Mouse (Mus musculus): ENCODE data around the gene Strip2. TPM values are rescaled to one million over a fixed set of nuclear protein-coding genes. Genes with fewer than 3 reads are reported as not detected.

The Strip2 gene
- total and polyA plus RNA-seq, 3 experiments: 0.42 to 1.4 (median 1.3) TPM

GRCm38 (mm10) chr6:29931181-29931580 lies 14.4 kb downstream of the Strip2 start:
- TF ChIP-seq ZNF384 (IDR thresholded peaks at IDR 0.05; ENCODE audit: low read depth, low read length): no peak
- TF ChIP-seq MXI1 (IDR thresholded peaks at IDR 0.05; ENCODE audit: low read depth, low read length): no peak
- TF ChIP-seq PAX5 (IDR thresholded peaks at IDR 0.05; ENCODE audit: low read length): no peak
- no peak for TF ChIP-seq SMC3 (IDR thresholded peaks at IDR 0.05; ENCODE audit: low read depth, low read length)
- no peak for TF ChIP-seq RAD21 (IDR thresholded peaks at IDR 0.05; ENCODE audit: low read depth, low read length)
- no peak for TF ChIP-seq NELFE (IDR thresholded peaks at IDR 0.05; ENCODE audit: low read depth, low read length)
- no peak for TF ChIP-seq ELF1 (IDR thresholded peaks at IDR 0.05; ENCODE audit: low read depth, low read length)
- TF ChIP-seq ZKSCAN1 (IDR thresholded peaks at IDR 0.05; ENCODE audit: borderline replicate concordance, low read depth, low read length): no peak
- no peak for TF ChIP-seq CTCF (conservative IDR thresholded peaks at IDR 0.05 in 1 of 2, IDR thresholded peaks at IDR 0.05 in 1 of 2; ENCODE audit: low read depth in 2 of 2, low read length in 2 of 2)
- no peak for TF ChIP-seq NRF1 (IDR thresholded peaks at IDR 0.05; ENCODE audit: low read depth, low read length)
- TF ChIP-seq TBP (conservative IDR thresholded peaks at IDR 0.05; ENCODE audit: low read depth, low read length): no peak
- no peak for TF ChIP-seq POLR2A (IDR thresholded peaks at IDR 0.05; ENCODE audit: low read depth, low read length)
- TF ChIP-seq HCFC1 (IDR thresholded peaks at IDR 0.05; ENCODE audit: low read depth, low read length): no peak
- H3K4me3 ChIP-seq (replicated peaks in 1 of 3; ENCODE audit: low read depth in 2 of 3, low read length in 2 of 3, poor library complexity in 1 of 3): no peak overlapping the region
- DNase-seq (ENCODE audit: extremely low read depth): no peak
- peaks cover 4 to 37% of the 10 kb centered on the region in 2 experiments; a peak in 2 of 4 replicates for H3K4me1 ChIP-seq (ENCODE audit: control insufficient read depth in 1 of 2, insufficient read depth in 2 of 2)
- H3K4me2 ChIP-seq (ENCODE audit: insufficient read depth, low read depth, poor library complexity, severe bottlenecking): no peak overlapping the region
- peaks cover 2% of the 10 kb centered on the region for H3K9me3 ChIP-seq (replicated peaks; ENCODE audit: low read length)
- H3K27ac ChIP-seq (ENCODE audit: insufficient read depth, low read depth): no peak overlapping the region
- in situ Hi-C loops (cut with MboI; ENCODE audit: low pct_ligation_motif_present, low pct_unique_long_range_greater_than_20kb, low sequenced_read_pairs) (no loop called here), dilution Hi-C loops (cut with MboI; ENCODE audit: extremely low pct_ligation_motif_present, extremely low pct_unique_long_range_greater_than_20kb, low sequenced_read_pairs) (no loop called here)
- H3K9ac ChIP-seq (ENCODE audit: insufficient read depth, low read depth): no peak overlapping the region
- no peaks in the 10 kb centered on the region for H3K79me2 ChIP-seq (replicated peaks; ENCODE audit: control insufficient read depth, extremely low read depth, insufficient read depth, poor library complexity, severe bottlenecking)
- no peaks in the 10 kb centered on the region for H3K27me3 ChIP-seq (replicated peaks)
- H3K36me3 ChIP-seq (replicated peaks in 1 of 2; ENCODE audit: control insufficient read depth in 1 of 2, insufficient read depth in 1 of 2, low read length in 1 of 2): peaks cover 0 to 26% of the 10 kb centered on the region in 2 experiments

- H3K27ac ChIP-seq (ENCODE audit: insufficient read depth, low read depth): no peak overlapping the region
- dilution Hi-C loops (cut with MboI; ENCODE audit: extremely low pct_ligation_motif_present, extremely low pct_unique_long_range_greater_than_20kb, low sequenced_read_pairs) (no loop called here), in situ Hi-C loops (cut with MboI; ENCODE audit: low pct_ligation_motif_present, low pct_unique_long_range_greater_than_20kb, low sequenced_read_pairs) (no loop called here)
These were observed 18.9 kb downstream of the Strip2 start for GRCm38 (mm10) chr6:29935741-29936140.

More at GRCm38 (mm10) chr6:29935741-29936140, 18.9 kb downstream of the Strip2 start:
- Histone ChIP-seq H3K9me3 (replicated peaks; ENCODE audit: low read length) (peaks cover 2% of the 10 kb centered on the region), H3K4me3 (replicated peaks in 1 of 3; ENCODE audit: low read depth in 2 of 3, low read length in 2 of 3, poor library complexity in 1 of 3) (no peak overlapping the region), H3K36me3 (replicated peaks in 1 of 2; ENCODE audit: control insufficient read depth in 1 of 2, insufficient read depth in 1 of 2, low read length in 1 of 2) (peaks cover 0 to 27% of the 10 kb centered on the region in 2 experiments), H3K9ac (ENCODE audit: insufficient read depth, low read depth) (no peak overlapping the region), H3K4me1 (ENCODE audit: control insufficient read depth in 1 of 2, insufficient read depth in 2 of 2) (peaks cover 0 to 7% of the 10 kb centered on the region in 2 experiments; a peak in 2 of 4 replicates), H3K79me2 (replicated peaks; ENCODE audit: control insufficient read depth, extremely low read depth, insufficient read depth, poor library complexity, severe bottlenecking) (no peaks in the 10 kb centered on the region), H3K27me3 (replicated peaks) (no peaks in the 10 kb centered on the region), H3K4me2 (ENCODE audit: insufficient read depth, low read depth, poor library complexity, severe bottlenecking) (no peak overlapping the region)
- TF ChIP-seq MAX (IDR thresholded peaks at IDR 0.05; ENCODE audit: low read length) (no peak), TBP (conservative IDR thresholded peaks at IDR 0.05; ENCODE audit: low read depth, low read length) (no peak), POLR2A (IDR thresholded peaks at IDR 0.05; ENCODE audit: low read depth, low read length) (no peak), NELFE (IDR thresholded peaks at IDR 0.05; ENCODE audit: low read depth, low read length) (no peak), E2F4 (IDR thresholded peaks at IDR 0.05; ENCODE audit: insufficient replicate concordance, low read depth, low read length) (no peak), ZMIZ1 (IDR thresholded peaks at IDR 0.05; ENCODE audit: low read depth, low read length) (no peak), NRF1 (IDR thresholded peaks at IDR 0.05; ENCODE audit: low read depth, low read length) (no peak)
- no peak for DNase-seq (ENCODE audit: extremely low read depth)
